Mouse (Mus musculus) liver, embryonic 16.5 days (tissue): ENCODE data around the gene Zfp42. TPM values are rescaled to one million over a fixed set of nuclear protein-coding genes. Genes with fewer than 3 reads are reported as not detected.
"Not testable (repeated sequence)": the region's sequence is repeated elsewhere in the genome, so short reads cannot be mapped to it uniquely, and the experiment has no call there.

Experiments used
- ATAC-seq: fragments of 200-750 bp; cut with Nextera tagmentation; 2 replicates; pipeline ENCODE4 v1.8.0; 2017; ENCODE audit warnings: low read depth, mild to moderate bottlenecking, moderate number of reproducible peaks, moderate library complexity
- H3K27ac ChIP-seq: fragments of 300-500 bp; sonication (generic); 2 replicates; pipeline ENCODE4 v1.5.1; 2014; ENCODE audit warnings: mild to moderate bottlenecking, low read length
- H3K27me3 ChIP-seq: fragments of 300-500 bp; sonication (generic); 2 replicates; pipeline ENCODE4 v1.6.1; 2014; ENCODE audit warnings: low read depth, low read length, mixed read lengths; ENCODE audit not compliant: control insufficient read depth, insufficient read depth
- H3K36me3 ChIP-seq: fragments of 300-500 bp; sonication (generic); 2 replicates; pipeline ENCODE4 v1.6.1; 2014; ENCODE audit warnings: mild to moderate bottlenecking; ENCODE audit not compliant: control insufficient read depth, insufficient read depth
- H3K4me1 ChIP-seq: fragments of 300-500 bp; sonication (generic); 2 replicates; pipeline ENCODE4 v1.6.1; 2014; ENCODE audit warnings: low read depth, low read length, mixed read lengths; ENCODE audit not compliant: control insufficient read depth
- H3K4me2 ChIP-seq: fragments of 300-500 bp; sonication (generic); 2 replicates; pipeline ENCODE4 v1.6.1; 2014; ENCODE audit warnings: low read depth, low read length, mixed read lengths
- H3K4me3 ChIP-seq: fragments of 300-500 bp; sonication (generic); 2 replicates; pipeline ENCODE4 v1.5.1; 2014; ENCODE audit warnings: low read depth, mild to moderate bottlenecking, low read length
- H3K9ac ChIP-seq: fragments of 300-500 bp; sonication (generic); 2 replicates; pipeline ENCODE4 v1.6.1; 2014; ENCODE audit warnings: low read depth, low read length
- H3K9me3 ChIP-seq: fragments of 300-500 bp; sonication (generic); replicated peaks from 2 replicates; pipeline ENCODE4 v1.6.1; 2016; ENCODE audit warnings: low read length; ENCODE audit not compliant: control insufficient read depth
- WGBS: fragments of 180-500 bp; shearing (Covaris S2); extraction: QIAGEN DNeasy Blood & Tissue Kit; methylation state at CpG from one replicate; pipeline ENCODE4 v1.1.7; 2014; ENCODE audit not compliant: insufficient replicate concordance; 5-methylcytosine and 5-hydroxymethylcytosine counted together
- polyA plus RNA-seq: library from polyadenylated mRNA; unstranded; fragments of >200 nt; fragmentation: Nextera tagmentation; extraction: Ambion mirVana; gene quantifications from 2 replicates; pipeline ENCODE4 v1.2.1, GENCODE M21; 2015

Gene Zfp42
- polyA plus RNA-seq: not detected in 2 replicates

DNA sequence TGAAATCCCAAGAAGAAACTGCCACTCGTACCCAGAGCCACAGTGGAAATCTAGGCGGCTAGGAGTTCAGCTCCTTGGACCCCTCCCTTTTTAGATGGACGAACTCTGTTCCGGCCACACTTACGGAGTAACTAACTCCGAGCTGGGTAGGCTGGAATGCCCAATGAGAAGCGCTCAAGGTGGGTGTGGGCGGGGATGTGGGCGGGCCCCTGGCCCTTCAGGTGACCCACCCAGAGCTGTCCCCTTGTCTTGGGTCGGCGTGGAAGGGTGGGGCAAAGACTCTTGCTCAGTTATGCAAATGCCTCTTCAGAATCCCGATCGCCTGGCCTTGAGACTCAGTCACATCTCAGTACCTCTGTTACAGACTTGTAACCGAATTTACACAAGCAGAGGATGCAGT lies at the start of gene Zfp42:
TSS of gene Zfp42 (minus strand) at position 85 of the 400 bp plus-strand sequence.
- no peak within 1 kb of the TSS for H3K4me2 ChIP-seq
- ATAC-seq: no peak
- no peaks in the 10 kb centered on the region for H3K36me3 ChIP-seq
- no peaks in the 10 kb centered on the region for H3K4me1 ChIP-seq
- H3K27ac ChIP-seq: no peak within 1 kb of the TSS
- WGBS: 41% methylated on average over 14 of the region's 14 CpGs
- no peak within 1 kb of the TSS for H3K4me3 ChIP-seq
- no peaks in the 10 kb centered on the region for H3K27me3 ChIP-seq
- no peak within 1 kb of the TSS for H3K9ac ChIP-seq
- H3K9me3 ChIP-seq: 0 out of 2 replicates have a peak, but pooled peaks cover 3% of the 10 kb centered on the region

DNA sequence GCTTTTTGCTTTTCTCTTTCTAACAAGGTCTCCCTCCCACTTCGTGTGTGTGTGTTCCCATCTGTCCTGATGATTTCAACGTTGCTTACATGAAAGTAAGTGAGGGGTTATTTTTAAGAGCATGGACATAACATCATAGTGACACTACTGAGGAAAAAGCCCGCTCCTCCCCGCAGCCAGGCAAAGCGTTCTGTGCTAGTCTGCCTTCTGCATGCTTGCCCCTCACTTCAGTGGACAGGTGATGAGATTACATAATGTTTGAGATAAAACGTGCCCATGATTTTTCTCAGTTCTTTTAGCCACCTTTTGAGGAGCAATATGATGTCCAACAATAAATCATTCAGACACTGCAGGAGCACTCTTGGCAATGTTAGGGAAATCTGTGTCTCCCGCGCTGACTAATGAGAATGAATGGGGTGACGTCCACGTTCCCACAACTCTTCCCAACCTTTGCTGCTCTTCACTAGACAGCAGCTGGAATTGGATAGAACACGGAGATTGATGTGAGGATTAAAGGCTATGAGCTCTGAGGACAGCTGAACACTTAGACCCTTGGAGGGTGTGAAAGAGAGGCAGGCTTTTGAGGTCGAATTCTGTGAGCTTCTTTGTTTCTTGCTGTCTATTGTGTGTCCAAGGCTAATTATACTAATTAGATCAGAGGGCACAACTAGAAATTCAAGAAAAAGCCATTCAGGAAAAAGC lies 49.4 kb upstream of the Zfp42 start:
- H3K27ac ChIP-seq: no peak overlapping the region
- no peak overlapping the region for H3K9ac ChIP-seq
- H3K27me3 ChIP-seq: no peaks in the 10 kb centered on the region
- H3K4me3 ChIP-seq: no peak overlapping the region
- H3K36me3 ChIP-seq: no peaks in the 10 kb centered on the region
- H3K4me2 ChIP-seq: no peak overlapping the region
- WGBS: 59% methylated on average over 12 of the region's 12 CpGs
- no peaks in the 10 kb centered on the region for H3K9me3 ChIP-seq
- no peak for ATAC-seq
- H3K4me1 ChIP-seq: no peaks in the 10 kb centered on the region

DNA sequence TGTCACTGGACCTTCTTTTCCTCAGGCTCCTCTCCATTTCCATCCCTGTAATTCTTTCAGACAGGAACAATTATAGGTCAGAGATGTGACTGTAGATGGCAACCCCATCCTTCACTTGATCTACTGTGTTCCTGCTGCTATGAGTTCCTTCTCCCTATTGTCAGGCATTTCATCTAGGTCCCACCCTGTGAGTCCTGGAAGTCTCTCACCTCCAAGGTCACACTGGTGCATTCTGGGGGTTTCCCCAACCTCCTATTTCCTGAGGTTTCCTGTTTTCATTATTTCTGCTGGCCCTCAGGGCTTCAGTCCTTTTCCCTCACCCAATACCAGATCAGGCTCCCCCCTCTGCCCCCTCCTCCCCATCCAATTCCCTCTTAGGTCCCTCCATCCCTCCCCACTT lies 45.5 kb upstream of the Zfp42 start:
- not testable (repeated sequence) for H3K36me3 ChIP-seq, ATAC-seq, H3K4me1 ChIP-seq, H3K9ac ChIP-seq, H3K9me3 ChIP-seq, H3K4me3 ChIP-seq, H3K27me3 ChIP-seq, H3K4me2 ChIP-seq, H3K27ac ChIP-seq

DNA sequence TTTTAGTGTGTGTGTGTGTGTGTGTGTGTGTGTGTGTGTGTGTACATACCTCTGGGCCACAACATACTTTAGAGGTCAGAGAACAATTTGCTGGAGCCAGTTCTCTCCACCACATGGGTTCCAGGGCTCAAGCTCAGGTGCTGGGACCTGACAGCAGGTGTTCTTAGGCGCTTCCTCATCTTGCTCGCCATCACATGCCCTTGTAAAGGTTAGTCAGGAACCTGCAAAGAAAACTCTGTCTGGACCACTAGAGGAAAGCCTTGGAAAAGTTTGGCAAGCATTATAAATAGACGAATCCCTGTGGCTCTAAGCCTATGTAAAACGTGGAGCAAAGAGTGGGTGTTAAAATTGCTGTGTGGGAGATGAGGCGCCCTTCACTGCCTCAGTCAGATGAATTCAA lies 31.8 kb upstream of the Zfp42 start:
- Histone ChIP-seq H3K9ac (no peak overlapping the region), H3K4me1 (no peaks in the 10 kb centered on the region), H3K27me3 (no peaks in the 10 kb centered on the region), H3K4me2 (no peak overlapping the region), H3K4me3 (no peak overlapping the region), H3K27ac (no peak overlapping the region), H3K36me3 (no peaks in the 10 kb centered on the region), H3K9me3 (no peaks in the 10 kb centered on the region)
- ATAC-seq: no peak
- WGBS: 53% methylated on average over 5 of the region's 5 CpGs

DNA sequence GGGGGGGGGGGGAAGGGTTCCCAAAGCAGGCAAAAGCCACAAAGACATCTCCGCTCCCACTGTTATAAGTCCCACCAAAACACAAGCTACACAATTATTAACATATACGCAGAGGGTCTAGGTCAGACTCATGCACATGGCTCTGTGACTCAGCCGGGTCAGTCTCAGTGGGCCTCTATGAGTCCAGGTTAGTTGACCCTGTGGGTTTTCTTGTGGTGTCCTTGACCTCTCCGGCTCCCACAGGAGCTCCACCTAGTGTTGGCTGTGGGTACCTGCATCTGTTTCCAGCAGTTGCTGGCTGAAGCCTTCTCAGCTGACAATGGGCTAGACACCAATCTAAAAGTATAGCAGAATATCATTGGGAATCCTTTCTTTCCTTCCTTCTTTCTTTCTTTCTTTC lies 26.7 kb upstream of the Zfp42 start:
- ATAC-seq: no peak
- WGBS: 44% methylated on average over 4 of the region's 4 CpGs
- H3K4me1 ChIP-seq: no peaks in the 10 kb centered on the region

DNA sequence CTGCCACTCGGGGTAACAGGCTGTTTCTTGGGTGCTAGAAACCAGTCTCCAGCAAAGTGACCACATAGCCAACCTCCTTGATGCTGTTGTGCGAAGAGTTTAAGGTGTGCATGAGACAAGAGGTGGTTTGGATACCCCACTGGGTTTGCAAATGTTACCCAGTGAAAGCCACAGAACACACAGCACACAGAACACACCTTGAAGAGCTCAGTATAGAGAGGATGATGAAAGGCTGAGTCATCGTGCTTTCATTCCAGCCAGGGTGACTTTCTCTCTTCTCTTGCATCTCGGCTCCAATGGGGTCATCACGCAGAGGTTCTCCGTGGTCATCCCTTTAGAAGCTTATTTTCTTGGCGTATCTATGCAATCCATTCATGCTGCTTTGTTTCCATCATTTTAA lies 24.9 kb upstream of the Zfp42 start:
- 62% methylated on average over 7 of the region's 7 CpGs for WGBS
- H3K27me3 ChIP-seq: no peaks in the 10 kb centered on the region
- no peak for ATAC-seq
- no peaks in the 10 kb centered on the region; the same call in 1 of the 2 replicates for H3K9me3 ChIP-seq
- no peak overlapping the region for H3K27ac ChIP-seq
- no peaks in the 10 kb centered on the region for H3K36me3 ChIP-seq
- H3K4me3 ChIP-seq: no peak overlapping the region
- H3K4me2 ChIP-seq: no peak overlapping the region
- no peaks in the 10 kb centered on the region for H3K4me1 ChIP-seq
- H3K9ac ChIP-seq: no peak overlapping the region

More for the DNA sequence above, 26.7 kb upstream of the Zfp42 start:
- Histone ChIP-seq H3K9ac (no peak overlapping the region), H3K4me2 (no peak overlapping the region), H3K36me3 (no peaks in the 10 kb centered on the region), H3K4me3 (no peak overlapping the region), H3K27me3 (no peaks in the 10 kb centered on the region), H3K9me3 (no peaks in the 10 kb centered on the region; the same call in 1 of the 2 replicates), H3K27ac (no peak overlapping the region)

DNA sequence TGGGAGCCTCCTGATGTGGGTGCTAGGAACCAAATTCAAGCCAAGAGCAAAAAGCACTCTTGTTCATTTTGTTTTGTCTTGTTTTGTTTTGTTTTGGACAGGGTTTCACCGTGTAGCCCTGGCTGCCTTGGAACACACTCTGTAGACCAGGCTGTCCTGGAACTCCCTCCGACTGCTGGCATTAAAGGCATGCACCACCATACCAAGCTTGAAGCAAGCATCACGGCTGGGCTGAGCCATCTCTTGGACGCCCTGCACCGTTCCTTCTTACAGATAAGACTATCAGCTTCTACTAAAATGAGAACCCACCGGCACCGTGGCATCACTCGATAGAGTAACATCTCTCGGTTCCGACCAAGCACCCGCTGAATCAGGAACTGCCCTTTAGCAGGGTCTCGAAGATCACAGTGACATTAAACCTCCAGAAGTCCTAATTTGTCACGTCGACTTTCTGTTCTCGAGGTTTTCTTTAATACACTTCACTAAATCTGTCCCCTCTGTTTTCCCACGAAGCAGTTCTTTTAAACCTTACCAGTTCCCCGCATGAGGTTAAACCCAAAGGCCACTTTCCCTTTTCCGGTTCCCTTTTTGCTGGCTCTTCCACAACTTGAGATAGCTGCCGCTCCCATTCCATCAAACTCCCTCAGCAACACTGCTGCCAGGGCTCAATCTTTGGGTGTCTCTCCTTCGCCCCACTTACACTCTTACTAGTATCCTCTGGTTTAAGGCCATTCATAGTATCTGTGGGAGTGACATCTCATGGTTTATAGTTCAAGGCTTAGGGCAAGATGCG lies 23.3 kb upstream of the Zfp42 start:
- no peaks in the 10 kb centered on the region for H3K27me3 ChIP-seq
- H3K27ac ChIP-seq: no peak overlapping the region
- no peak for ATAC-seq
- H3K4me3 ChIP-seq: no peak overlapping the region
- no peaks in the 10 kb centered on the region; the same call in 1 of the 2 replicates for H3K9me3 ChIP-seq
- no peaks in the 10 kb centered on the region for H3K4me1 ChIP-seq
- H3K36me3 ChIP-seq: no peaks in the 10 kb centered on the region
- no peak overlapping the region for H3K4me2 ChIP-seq
- 70% methylated on average over 21 of the region's 21 CpGs for WGBS
- H3K9ac ChIP-seq: no peak overlapping the region

DNA sequence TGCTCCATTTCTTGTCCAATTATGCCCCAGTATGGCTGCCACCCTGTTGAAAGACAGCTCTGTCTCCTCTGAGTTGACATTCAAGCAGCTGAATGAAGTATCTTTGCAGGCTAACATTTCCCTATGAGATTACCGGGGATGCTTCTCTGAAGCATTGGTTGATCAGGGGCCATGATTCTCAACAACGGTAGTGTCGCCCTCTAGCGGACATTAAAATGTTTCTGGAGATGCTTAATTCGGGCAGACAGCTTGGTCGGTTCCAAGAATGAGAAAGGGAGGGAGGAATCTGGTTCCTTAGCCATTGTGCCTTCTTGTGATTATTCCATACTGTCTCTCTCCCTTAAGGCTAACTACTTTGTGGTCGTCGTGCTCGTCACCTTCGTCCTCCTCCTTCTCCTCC lies 21.9 kb upstream of the Zfp42 start:
- Histone ChIP-seq H3K27me3 (no peaks in the 10 kb centered on the region), H3K4me2 (no peak overlapping the region), H3K4me3 (no peak overlapping the region), H3K27ac (no peak overlapping the region), H3K9ac (no peak overlapping the region), H3K36me3 (no peaks in the 10 kb centered on the region), H3K4me1 (no peaks in the 10 kb centered on the region), H3K9me3 (no peaks in the 10 kb centered on the region; the same call in 1 of the 2 replicates)
- 58% methylated on average over 10 of the region's 10 CpGs for WGBS
- ATAC-seq: no peak

DNA sequence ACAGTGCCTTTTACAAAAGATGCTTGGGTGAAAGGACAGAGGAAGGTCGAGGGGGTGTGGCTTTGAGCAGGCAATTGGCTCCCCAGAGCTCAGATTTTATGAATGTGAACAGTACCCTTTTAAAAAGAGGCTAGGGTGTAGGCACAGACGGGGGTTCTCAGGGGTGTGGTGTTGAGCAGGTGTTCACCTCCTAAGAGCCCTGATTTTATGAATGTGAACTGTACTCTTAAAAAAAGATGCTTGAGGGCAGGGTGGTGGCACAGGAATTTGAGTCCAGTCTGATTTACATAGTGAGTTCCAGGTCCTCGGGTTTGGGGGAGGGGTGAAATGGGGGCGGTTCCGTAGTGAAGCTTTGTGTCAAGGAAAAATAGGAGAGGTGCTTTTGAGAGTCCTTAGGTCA lies 14.0 kb upstream of the Zfp42 start:
- H3K27ac ChIP-seq: no peak overlapping the region
- H3K4me2 ChIP-seq: no peak overlapping the region
- H3K9me3 ChIP-seq: no peaks in the 10 kb centered on the region
- no peaks in the 10 kb centered on the region for H3K4me1 ChIP-seq
- ATAC-seq: no peak
- H3K27me3 ChIP-seq: no peaks in the 10 kb centered on the region
- no peak overlapping the region for H3K9ac ChIP-seq
- H3K4me3 ChIP-seq: no peak overlapping the region
- WGBS: 59% methylated on average over 5 of the region's 5 CpGs
- H3K36me3 ChIP-seq: no peaks in the 10 kb centered on the region
